Mouse (Mus musculus) cortical plate, adult 2 months (tissue): ENCODE measurements around the gene Gmcl1.

ENCODE experiments used
- CTCF ChIP-seq: fragments of 200-500 bp; IDR thresholded peaks from 2 replicates; pipeline ENCODE4 v1.5.1; 2011; ENCODE audit warnings: mild to moderate bottlenecking, control low read depth, low read length; ENCODE audit not compliant: insufficient read depth; ENCODE audit errors: extremely low read depth
- POLR2A ChIP-seq: fragments of 200-500 bp; IDR thresholded peaks from 2 replicates; pipeline ENCODE4 v1.6.1; 2011; ENCODE audit warnings: mild to moderate bottlenecking, low read length, control low read depth; ENCODE audit not compliant: insufficient read depth; ENCODE audit errors: extremely low read depth

- TF ChIP-seq POLR2A (no peak), CTCF (no peak)
Observed at GRCm38 (mm10) chr6:86768186-86768776, 35.1 kb upstream of the Gmcl1 start.
